Mouse (Mus musculus) layer of hippocampus, adult 8-10 months (tissue): ENCODE results near the gene Ccn6. TPM values are rescaled to one million over a fixed set of nuclear protein-coding genes. Genes with fewer than 3 reads are reported as not detected.

Experiments used
- total RNA-seq, 4 experiments: library from RNA; stranded (reverse); gene quantifications; 2 replicates each; pipeline ENCODE4 v1.2.4; 2022

Gene Ccn6
- total RNA-seq, 4 experiments from 2014 or later: 0.23 to 0.33 TPM; not detected in 2

Other genes starting within 250 kb of the Ccn6 start
- 1 to 10 TPM; 4.8 to 8.1 (median 5.8) TPM for gene Lama4, start 198.3 kb downstream of the Ccn6 start, total RNA-seq
- 10 to 100 TPM; 11.0 to 16.4 (median 13.0) TPM for gene Fam229b, start 29.9 kb downstream of the Ccn6 start, total RNA-seq
- 1 to 10 TPM; 2.6 to 3.2 (median 3.1) TPM for gene Tube1, start 29.8 kb downstream of the Ccn6 start, total RNA-seq
- 100 to 1,000 TPM; 113 to 122 (median 118) TPM for gene Fyn, start 205.1 kb upstream of the Ccn6 start, total RNA-seq